Mouse (Mus musculus): ENCODE data around the gene Lpar3. TPM values are rescaled to one million over a fixed set of nuclear protein-coding genes. Genes with fewer than 3 reads are reported as not detected.

Lpar3 gene
- total and polyA plus RNA-seq, 2 experiments from 2014 or later: 0.31 to 0.66 TPM

DNA sequence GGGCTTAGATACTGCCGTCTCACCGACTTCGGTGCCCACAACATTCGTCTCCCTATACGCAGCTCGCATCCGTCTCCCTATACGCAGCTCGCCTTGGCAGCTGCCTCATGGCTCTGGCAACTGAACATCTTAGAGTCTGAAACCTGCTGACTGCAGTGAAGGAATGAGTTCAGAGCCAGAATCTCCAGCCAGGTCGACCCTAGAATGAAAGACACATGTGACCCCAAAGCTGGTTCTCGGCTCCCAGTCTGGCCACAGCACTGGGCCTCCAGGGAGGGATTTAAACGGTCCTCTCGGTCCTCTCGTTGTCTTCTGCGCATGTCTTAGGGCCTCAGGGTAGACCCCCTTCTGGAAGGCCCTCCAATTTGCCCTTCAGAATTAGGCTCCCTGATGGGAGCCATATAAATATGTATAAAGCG lies 97.8 kb downstream of the Lpar3 start:
- Histone ChIP-seq H3K4me1 (ENCODE audit: insufficient read depth, low read length) (no peaks in the 10 kb centered on the region), H3K9ac (replicated peaks; ENCODE audit: low read length, poor library complexity, severe bottlenecking) (peak overlapping the region; percentile 42), H3K9me3 (ENCODE audit: low read length) (no peaks in the 10 kb centered on the region), H3K27ac (ENCODE audit: low read depth, low read length) (0 out of 2 replicates have a peak overlapping the region, but pooled peaks have one; percentile 3), H3K36me3 (ENCODE audit: insufficient read depth, low read length) (no peaks in the 10 kb centered on the region), H3K27me3 (ENCODE audit: insufficient read depth, low read length) (no peaks in the 10 kb centered on the region), H3K4me2 (ENCODE audit: low read depth, low read length, poor library complexity, severe bottlenecking) (peak overlapping the region; percentile 26), H3K4me3 (ENCODE audit: low read depth, low read length) (no peak overlapping the region)
- 37% methylated on average over 16 of the region's 16 CpGs for WGBS
- TF ChIP-seq CTCF (IDR thresholded peaks at IDR 0.05): no peak
- no peak for DNase-seq (ENCODE audit: low spot score)
- ATAC-seq (ENCODE audit: low FRiP score): peak; percentile 45

DNA sequence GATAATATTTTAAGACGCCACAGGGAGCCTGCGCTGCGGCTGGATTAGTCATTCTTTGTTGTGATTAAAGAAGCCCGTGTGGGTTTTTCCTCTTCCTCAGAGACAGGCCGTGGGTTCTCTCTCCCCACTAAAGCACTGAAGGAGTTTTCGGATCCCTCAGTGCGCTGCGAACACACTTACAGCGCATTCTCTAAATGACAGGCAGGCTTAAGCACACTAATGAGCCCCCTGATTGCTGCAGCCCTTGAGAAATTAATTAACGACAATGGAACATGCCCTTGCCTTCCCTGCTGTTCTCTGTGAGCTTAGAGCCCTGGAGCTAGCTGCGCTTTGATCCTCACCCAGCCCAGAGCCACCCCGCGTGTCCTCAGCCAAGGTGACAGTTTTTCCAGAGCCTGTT lies 98.2 kb downstream of the Lpar3 start:
- H3K9ac ChIP-seq (replicated peaks; ENCODE audit: low read length, poor library complexity, severe bottlenecking): peak overlapping the region; percentile 42
- H3K9me3 ChIP-seq (ENCODE audit: low read length): no peaks in the 10 kb centered on the region
- H3K27me3 ChIP-seq (ENCODE audit: insufficient read depth, low read length): no peaks in the 10 kb centered on the region
- H3K4me3 ChIP-seq (ENCODE audit: low read depth, low read length): no peak overlapping the region
- ATAC-seq (ENCODE audit: low FRiP score): peak; percentile 29; the same call in 1 of the 2 replicates
- TF ChIP-seq CTCF (IDR thresholded peaks at IDR 0.05): no peak
- H3K4me1 ChIP-seq (ENCODE audit: insufficient read depth, low read length): no peaks in the 10 kb centered on the region
- no peak overlapping the region for H3K27ac ChIP-seq (ENCODE audit: low read depth, low read length)
- DNase-seq (ENCODE audit: low spot score): peak; percentile 44
- no peaks in the 10 kb centered on the region for H3K36me3 ChIP-seq (ENCODE audit: insufficient read depth, low read length)
- WGBS: 15% methylated on average over 13 of the region's 13 CpGs
- H3K4me2 ChIP-seq (ENCODE audit: low read depth, low read length, poor library complexity, severe bottlenecking): peak overlapping the region; percentile 26

DNA sequence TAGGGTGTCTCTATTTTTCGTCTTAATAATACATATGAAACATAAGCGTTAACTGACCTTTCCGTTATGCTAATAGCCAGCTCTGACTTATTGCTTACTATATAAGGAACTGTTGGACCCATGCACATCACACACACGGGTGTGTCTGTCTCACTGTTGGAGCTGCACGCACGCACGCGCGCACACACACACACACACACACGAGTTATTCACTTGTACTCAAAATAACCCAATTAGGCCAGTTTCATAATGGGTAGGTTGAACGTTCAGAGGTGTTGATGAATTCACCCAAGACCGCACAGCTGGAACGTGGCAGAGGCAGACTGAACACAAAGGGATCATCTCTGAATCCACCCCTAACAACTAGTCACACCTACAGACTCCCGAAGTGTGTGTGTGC lies 98.7 kb downstream of the Lpar3 start:
- ATAC-seq (ENCODE audit: low FRiP score) (no peak), DNase-seq (ENCODE audit: low spot score) (no peak)
- Histone ChIP-seq H3K27ac (ENCODE audit: low read depth, low read length) (no peak overlapping the region), H3K4me3 (ENCODE audit: low read depth, low read length) (no peak overlapping the region), H3K27me3 (ENCODE audit: insufficient read depth, low read length) (no peaks in the 10 kb centered on the region), H3K9ac (replicated peaks; ENCODE audit: low read length, poor library complexity, severe bottlenecking) (no peak overlapping the region), H3K36me3 (ENCODE audit: insufficient read depth, low read length) (no peaks in the 10 kb centered on the region), H3K4me2 (ENCODE audit: low read depth, low read length, poor library complexity, severe bottlenecking) (no peak overlapping the region), H3K9me3 (ENCODE audit: low read length) (no peaks in the 10 kb centered on the region), H3K4me1 (ENCODE audit: insufficient read depth, low read length) (no peaks in the 10 kb centered on the region)
- 72% methylated on average over 14 of the region's 14 CpGs for WGBS
- no peak for TF ChIP-seq CTCF (IDR thresholded peaks at IDR 0.05)

DNA sequence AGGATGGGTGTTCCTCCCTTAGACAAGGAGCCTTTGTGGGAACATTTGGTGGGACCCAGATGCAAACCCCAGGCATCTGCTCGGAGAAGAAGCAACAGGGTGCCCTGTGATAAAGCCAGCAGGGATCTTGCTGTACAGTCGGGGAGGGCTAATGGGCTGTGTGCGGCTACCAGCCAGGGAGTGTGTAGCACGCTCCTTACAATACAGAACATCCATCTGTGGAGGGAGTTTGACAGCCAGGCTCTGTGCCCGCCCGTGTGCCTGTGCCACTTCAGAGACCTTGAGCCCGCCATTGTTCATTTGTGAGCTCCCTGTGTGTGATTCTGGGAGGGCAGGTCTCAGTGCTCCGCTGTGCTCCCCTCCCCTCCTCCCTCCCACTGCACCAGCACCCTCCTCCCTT lies 104.2 kb downstream of the Lpar3 start:
- H3K4me1 ChIP-seq (ENCODE audit: insufficient read depth, low read length): no peaks in the 10 kb centered on the region
- no peaks in the 10 kb centered on the region for H3K27me3 ChIP-seq (ENCODE audit: insufficient read depth, low read length)
- H3K9ac ChIP-seq (replicated peaks; ENCODE audit: low read length, poor library complexity, severe bottlenecking): no peak overlapping the region
- no peak overlapping the region for H3K27ac ChIP-seq (ENCODE audit: low read depth, low read length)
- no peaks in the 10 kb centered on the region for H3K36me3 ChIP-seq (ENCODE audit: insufficient read depth, low read length)
- DNase-seq (ENCODE audit: low spot score) (no peak), ATAC-seq (ENCODE audit: low FRiP score) (0 out of 2 replicates have a peak, but pooled peaks have one; percentile 4)
- no peak overlapping the region for H3K4me2 ChIP-seq (ENCODE audit: low read depth, low read length, poor library complexity, severe bottlenecking)
- H3K4me3 ChIP-seq (ENCODE audit: low read depth, low read length): no peak overlapping the region
- 53% methylated on average over 8 of the region's 8 CpGs for WGBS
- no peak for TF ChIP-seq CTCF (IDR thresholded peaks at IDR 0.05)
- no peaks in the 10 kb centered on the region for H3K9me3 ChIP-seq (ENCODE audit: low read length)

DNA sequence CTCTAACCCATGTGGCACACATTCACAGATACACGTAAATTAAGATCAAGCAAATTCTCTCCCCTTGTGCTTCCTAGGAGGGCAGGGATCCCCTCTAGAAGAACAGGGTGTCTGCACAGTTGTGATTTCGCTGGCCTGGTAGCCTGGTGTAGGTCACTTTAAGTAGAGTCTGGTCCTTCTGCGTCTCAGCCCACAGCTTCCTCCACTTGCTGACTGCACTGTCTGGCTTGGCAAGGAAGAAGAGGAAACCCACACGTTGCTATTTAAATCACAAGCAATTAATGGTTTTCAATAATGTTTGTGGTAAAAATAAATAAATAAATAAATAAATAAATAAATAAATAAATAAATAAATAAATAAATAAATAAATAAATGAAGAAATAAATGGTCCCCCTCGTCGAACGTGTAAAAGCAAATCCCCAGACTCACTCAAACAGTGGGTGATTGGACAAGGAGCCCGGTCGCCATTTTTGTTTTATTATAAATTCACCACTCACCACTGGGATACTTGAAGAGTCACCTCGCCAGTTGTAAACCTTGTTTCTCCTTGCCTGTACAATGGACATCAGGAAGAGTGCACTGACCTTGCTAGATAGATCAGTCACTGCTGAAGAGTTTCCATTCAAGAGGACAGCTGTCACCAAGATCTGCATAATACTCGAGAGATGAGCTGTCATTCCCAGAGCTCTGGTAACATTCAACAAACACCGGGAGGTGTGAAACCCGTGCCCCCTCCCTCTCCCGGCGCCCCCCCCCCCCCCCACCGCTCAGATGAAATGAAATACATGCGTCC lies 106.2 kb downstream of the Lpar3 start:
- DNase-seq (ENCODE audit: low spot score): no peak
- ATAC-seq (ENCODE audit: low FRiP score): no peak
- no peak for TF ChIP-seq CTCF (IDR thresholded peaks at IDR 0.05)

DNA sequence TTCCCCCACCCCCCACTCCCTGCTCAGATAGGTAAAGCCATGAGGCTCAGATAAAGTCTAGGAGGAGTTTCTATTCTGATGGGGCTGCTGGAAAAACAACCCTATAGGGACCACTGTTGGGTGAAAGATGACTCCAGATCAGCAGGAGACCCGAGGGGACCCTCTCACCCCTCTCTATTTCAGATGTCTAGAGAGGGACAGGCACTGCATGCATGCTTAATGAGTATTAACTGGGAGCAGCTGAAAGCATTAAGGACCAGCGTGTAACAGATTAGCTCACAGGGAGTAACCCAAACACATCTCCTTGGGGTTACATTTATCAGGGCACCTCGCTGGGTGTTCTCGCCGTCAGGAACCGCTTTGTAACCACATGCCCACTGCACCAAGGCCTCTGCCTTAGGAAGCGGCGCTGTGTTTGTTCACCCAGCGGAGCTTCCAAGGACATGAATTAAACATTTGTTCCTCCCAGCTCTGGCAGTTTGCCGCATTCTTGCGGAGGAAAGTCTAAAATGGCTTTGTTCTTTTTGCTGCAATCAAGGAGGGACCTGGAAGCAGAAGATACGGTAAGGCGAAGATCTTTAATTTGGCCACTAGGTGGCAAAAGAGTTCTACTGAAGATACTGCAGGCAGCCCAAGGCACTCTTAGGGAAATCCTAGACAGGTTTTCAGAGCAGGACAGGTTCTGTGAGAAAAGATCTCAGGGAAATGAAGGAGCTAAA lies 106.9 kb downstream of the Lpar3 start:
- peak; percentile 84 for ATAC-seq (ENCODE audit: low FRiP score)
- WGBS: under 1% methylated on average over 13 of the region's 13 CpGs
- no peaks in the 10 kb centered on the region for H3K36me3 ChIP-seq (ENCODE audit: insufficient read depth, low read length)
- no peaks in the 10 kb centered on the region for H3K4me1 ChIP-seq (ENCODE audit: insufficient read depth, low read length)
- H3K4me2 ChIP-seq (ENCODE audit: low read depth, low read length, poor library complexity, severe bottlenecking): peak overlapping the region; percentile 47
- TF ChIP-seq CTCF (IDR thresholded peaks at IDR 0.05): peak; percentile 94
- peak; percentile 97 for DNase-seq (ENCODE audit: low spot score)
- peak overlapping the region; percentile 60; the same call in 1 of the 2 replicates for H3K9ac ChIP-seq (replicated peaks; ENCODE audit: low read length, poor library complexity, severe bottlenecking)
- peak overlapping the region; percentile 29 for H3K4me3 ChIP-seq (ENCODE audit: low read depth, low read length)
- no peaks in the 10 kb centered on the region for H3K9me3 ChIP-seq (ENCODE audit: low read length)
- H3K27ac ChIP-seq (ENCODE audit: low read depth, low read length): peak overlapping the region; percentile 78
- no peaks in the 10 kb centered on the region; the same call in 1 of the 2 replicates for H3K27me3 ChIP-seq (ENCODE audit: insufficient read depth, low read length)

More for the DNA sequence above, 106.2 kb downstream of the Lpar3 start:
- Histone ChIP-seq H3K4me2 (ENCODE audit: low read depth, low read length, poor library complexity, severe bottlenecking) (peak overlapping the region; percentile 47), H3K27me3 (ENCODE audit: insufficient read depth, low read length) (no peaks in the 10 kb centered on the region; the same call in 1 of the 2 replicates), H3K9ac (replicated peaks; ENCODE audit: low read length, poor library complexity, severe bottlenecking) (no peak overlapping the region), H3K4me3 (ENCODE audit: low read depth, low read length) (no peak overlapping the region), H3K9me3 (ENCODE audit: low read length) (no peaks in the 10 kb centered on the region), H3K36me3 (ENCODE audit: insufficient read depth, low read length) (no peaks in the 10 kb centered on the region), H3K4me1 (ENCODE audit: insufficient read depth, low read length) (no peaks in the 10 kb centered on the region), H3K27ac (ENCODE audit: low read depth, low read length) (0 out of 2 replicates have a peak overlapping the region, but pooled peaks have one; percentile 78)
- WGBS: 45% methylated on average over 14 of the region's 17 CpGs

Measured in midbrain, postnatal 0 days (tissue).